Mouse (Mus musculus): ENCODE measurements at regions not wholly inside any gene's neighbourhood (a gene's known extent, or its start where the extent isn't known, plus 50 kb on each side); places are given as distances from the start of the nearest gene placed in this dataset.

DNA sequence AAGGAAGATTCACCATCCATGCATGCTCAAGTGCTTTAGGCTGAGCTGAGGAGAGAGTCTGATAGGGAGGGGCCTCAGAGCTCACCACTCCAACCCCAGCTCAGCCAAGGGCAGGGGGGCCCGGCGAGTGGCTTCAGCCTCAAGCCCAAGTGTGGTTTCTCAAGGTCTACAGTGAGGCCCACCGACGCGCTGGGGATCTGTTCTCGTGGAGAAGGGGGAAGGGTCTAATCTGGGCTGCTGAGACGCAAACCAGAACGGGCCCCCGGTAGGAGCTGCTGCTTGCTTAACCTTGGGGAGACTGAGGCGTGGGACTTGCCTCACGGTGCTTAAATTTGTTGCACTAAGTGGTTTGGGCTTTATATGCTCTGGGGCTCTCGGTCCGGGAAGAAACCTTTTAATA, 70.9 kb downstream of the Asb1 start:
- Histone ChIP-seq H3K4me3 (ENCODE audit: low read depth, low read length) (no peak overlapping the region), H3K27ac (ENCODE audit: low read depth, low read length) (no peak overlapping the region), H3K4me2 (ENCODE audit: low read depth) (no peak overlapping the region), H3K36me3 (ENCODE audit: insufficient read depth) (no peaks in the 10 kb centered on the region), H3K9ac (no peak overlapping the region), H3K9me3 (ENCODE audit: low read length) (no peaks in the 10 kb centered on the region), H3K27me3 (ENCODE audit: insufficient read depth, low read length) (no peaks in the 10 kb centered on the region), H3K4me1 (ENCODE audit: insufficient read depth) (no peaks in the 10 kb centered on the region)
- no peak for TF ChIP-seq CTCF (IDR thresholded peaks at IDR 0.05; ENCODE audit: low read depth)
- ATAC-seq, result no peak
- WGBS, result 82% methylated on average over 13 of the region's 13 CpGs
- no peak for DNase-seq

DNA sequence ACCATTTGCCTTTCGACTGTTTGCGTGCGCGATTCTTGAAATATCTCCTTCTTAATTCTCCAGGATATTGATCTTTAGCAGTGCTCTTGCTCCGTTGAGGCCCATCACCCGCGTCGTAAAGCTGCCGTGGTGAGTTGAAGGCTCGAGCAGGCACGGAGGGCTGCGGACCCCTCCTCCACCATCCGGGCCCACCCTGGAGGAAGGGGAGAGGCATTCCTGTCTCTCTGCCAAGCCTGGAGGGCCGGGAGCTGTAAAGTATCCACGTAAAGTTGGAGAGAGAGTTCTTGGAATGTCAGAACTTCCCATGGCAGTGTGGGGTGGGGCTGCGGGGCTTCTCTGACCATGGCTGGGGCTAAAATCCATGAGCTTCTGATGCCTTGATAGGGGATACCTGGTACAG, 71.3 kb downstream of the Asb1 start:
- Histone ChIP-seq H3K27ac (ENCODE audit: low read depth, low read length) (no peak overlapping the region), H3K9ac (no peak overlapping the region), H3K4me2 (ENCODE audit: low read depth) (no peak overlapping the region), H3K4me3 (ENCODE audit: low read depth, low read length) (no peak overlapping the region), H3K9me3 (ENCODE audit: low read length) (no peaks in the 10 kb centered on the region), H3K4me1 (ENCODE audit: insufficient read depth) (no peaks in the 10 kb centered on the region), H3K36me3 (ENCODE audit: insufficient read depth) (no peaks in the 10 kb centered on the region), H3K27me3 (ENCODE audit: insufficient read depth, low read length) (no peaks in the 10 kb centered on the region)
- DNase-seq (no peak), ATAC-seq (no peak)
- 75% methylated on average over 16 of the region's 16 CpGs for WGBS
- no peak for TF ChIP-seq CTCF (IDR thresholded peaks at IDR 0.05; ENCODE audit: low read depth)

DNA sequence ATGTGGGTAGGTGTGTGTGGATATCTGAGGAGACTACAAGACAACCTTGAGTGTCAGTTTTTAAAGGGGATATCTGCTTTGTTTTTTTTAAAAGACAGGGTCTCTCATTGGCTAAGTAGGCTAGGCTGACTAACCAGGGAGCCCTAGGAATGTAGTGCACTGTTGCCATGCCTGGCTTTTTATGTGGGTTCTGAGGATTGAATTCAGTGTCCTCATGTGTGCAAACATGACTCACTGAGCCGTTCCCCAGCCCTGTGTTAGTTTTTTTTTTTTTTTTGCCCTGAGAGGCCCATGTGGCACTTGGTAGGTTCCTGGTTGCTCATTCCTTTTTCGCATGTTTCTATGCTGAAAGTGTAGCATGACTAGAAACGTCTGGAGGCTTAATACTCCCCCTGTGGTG, 72.6 kb downstream of the Asb1 start:
- Histone ChIP-seq H3K9me3 (ENCODE audit: low read length) (no peaks in the 10 kb centered on the region), H3K27me3 (ENCODE audit: insufficient read depth, low read length) (no peaks in the 10 kb centered on the region), H3K9ac (no peak overlapping the region), H3K4me2 (ENCODE audit: low read depth) (no peak overlapping the region), H3K4me1 (ENCODE audit: insufficient read depth) (no peaks in the 10 kb centered on the region), H3K4me3 (ENCODE audit: low read depth, low read length) (no peak overlapping the region), H3K36me3 (ENCODE audit: insufficient read depth) (no peaks in the 10 kb centered on the region), H3K27ac (ENCODE audit: low read depth, low read length) (no peak overlapping the region)
- no peak for TF ChIP-seq CTCF (IDR thresholded peaks at IDR 0.05; ENCODE audit: low read depth)
- 62% methylated on average over 3 of the region's 3 CpGs for WGBS
- DNase-seq (no peak), ATAC-seq (no peak)

DNA sequence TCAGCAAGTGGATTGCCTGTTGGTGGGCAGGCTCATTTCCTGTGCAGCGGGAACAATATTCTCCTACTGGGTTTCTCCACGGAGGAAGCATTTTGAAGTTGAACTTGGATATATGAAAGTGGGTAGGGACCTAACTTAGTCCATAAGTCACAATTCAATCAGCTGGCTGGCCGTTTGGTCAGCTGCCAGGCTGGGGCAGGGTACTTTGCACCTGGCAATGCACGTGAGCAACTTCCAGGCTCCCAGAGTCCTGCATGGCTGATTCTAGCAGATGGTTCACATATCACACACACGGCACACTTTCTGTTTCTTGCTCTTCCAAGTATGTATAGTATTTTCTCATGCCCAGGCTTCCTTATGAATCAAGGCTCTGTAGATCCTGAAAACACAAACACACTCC, 75.1 kb downstream of the Asb1 start:
- Histone ChIP-seq H3K4me1 (ENCODE audit: insufficient read depth) (no peaks in the 10 kb centered on the region), H3K4me3 (ENCODE audit: low read depth, low read length) (no peak overlapping the region), H3K36me3 (ENCODE audit: insufficient read depth) (no peaks in the 10 kb centered on the region), H3K9me3 (ENCODE audit: low read length) (no peaks in the 10 kb centered on the region), H3K27ac (ENCODE audit: low read depth, low read length) (no peak overlapping the region), H3K4me2 (ENCODE audit: low read depth) (no peak overlapping the region), H3K9ac (no peak overlapping the region), H3K27me3 (ENCODE audit: insufficient read depth, low read length) (no peaks in the 10 kb centered on the region)
- DNase-seq (no peak), ATAC-seq (no peak)
- TF ChIP-seq CTCF (IDR thresholded peaks at IDR 0.05; ENCODE audit: low read depth), result no peak
- WGBS, result 75% methylated on average over 5 of the region's 5 CpGs

DNA sequence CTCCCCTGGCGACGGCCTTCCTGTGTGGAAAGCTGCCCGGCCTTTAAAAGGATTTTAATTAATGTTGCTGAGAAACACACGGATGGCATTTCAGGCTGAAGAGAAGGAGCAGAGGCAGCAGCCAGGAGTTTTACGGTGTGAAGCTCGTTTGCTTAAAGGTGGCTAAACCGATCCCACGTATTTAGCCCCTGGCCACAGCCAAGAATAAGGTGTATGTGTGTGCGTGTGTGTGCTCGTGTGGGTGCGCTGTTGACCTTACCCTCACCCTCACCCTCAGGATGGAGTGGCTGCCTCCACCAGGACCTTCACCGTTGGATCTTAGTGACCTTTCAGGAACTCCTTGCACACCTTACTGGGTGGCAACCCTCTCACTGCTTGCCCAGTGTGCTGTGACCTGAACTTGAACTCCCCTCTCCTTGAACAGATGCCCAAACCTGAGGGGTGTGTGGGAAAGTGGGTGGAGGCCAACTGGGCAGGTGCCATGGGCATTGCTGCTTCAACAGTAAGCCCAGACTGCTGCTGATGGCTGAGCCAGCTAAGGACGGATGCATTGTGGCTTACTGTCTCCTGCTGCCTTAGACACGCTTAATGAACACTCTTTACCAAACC, 78.3 kb downstream of the Asb1 start:
- Histone ChIP-seq H3K27me3 (ENCODE audit: insufficient read depth, low read length) (no peaks in the 10 kb centered on the region), H3K36me3 (ENCODE audit: insufficient read depth) (no peaks in the 10 kb centered on the region), H3K27ac (ENCODE audit: low read depth, low read length) (no peak overlapping the region), H3K4me1 (ENCODE audit: insufficient read depth) (no peaks in the 10 kb centered on the region), H3K9me3 (ENCODE audit: low read length) (no peaks in the 10 kb centered on the region), H3K9ac (no peak overlapping the region), H3K4me2 (ENCODE audit: low read depth) (no peak overlapping the region), H3K4me3 (ENCODE audit: low read depth, low read length) (no peak overlapping the region)
- DNase-seq (no peak), ATAC-seq (no peak)
- 54% methylated on average over 14 of the region's 14 CpGs for WGBS
- no peak for TF ChIP-seq CTCF (IDR thresholded peaks at IDR 0.05; ENCODE audit: low read depth)

DNA sequence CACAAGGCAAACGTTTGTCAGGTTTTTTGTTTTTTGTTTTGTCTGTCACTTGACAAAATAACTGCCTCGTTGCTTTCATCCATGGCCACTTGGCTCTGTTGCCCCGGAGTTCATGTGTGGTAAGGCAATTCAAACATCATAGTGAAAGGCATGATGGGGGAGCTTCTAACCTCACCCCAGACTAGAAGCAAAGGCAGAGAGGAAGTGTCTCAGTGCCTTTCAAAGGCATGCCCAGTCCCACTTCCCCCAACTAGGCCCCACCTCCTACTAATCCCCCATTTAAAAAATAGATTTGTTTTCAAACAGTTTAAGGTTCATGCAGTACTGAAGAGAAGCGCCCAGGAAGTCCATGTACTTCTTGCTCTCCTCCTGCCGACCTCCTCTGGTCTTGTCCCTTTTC, 80.8 kb downstream of the Asb1 start:
- Histone ChIP-seq H3K9me3 (ENCODE audit: low read length) (no peaks in the 10 kb centered on the region), H3K9ac (no peak overlapping the region), H3K4me3 (ENCODE audit: low read depth, low read length) (no peak overlapping the region), H3K4me2 (ENCODE audit: low read depth) (no peak overlapping the region), H3K36me3 (ENCODE audit: insufficient read depth) (no peaks in the 10 kb centered on the region), H3K27ac (ENCODE audit: low read depth, low read length) (no peak overlapping the region), H3K4me1 (ENCODE audit: insufficient read depth) (peaks cover 2% of the 10 kb centered on the region; the same call in 1 of the 2 replicates), H3K27me3 (ENCODE audit: insufficient read depth, low read length) (no peaks in the 10 kb centered on the region)
- TF ChIP-seq CTCF (IDR thresholded peaks at IDR 0.05; ENCODE audit: low read depth), result no peak
- ATAC-seq, result no peak
- DNase-seq, result no peak
- 83% methylated on average over 5 of the region's 5 CpGs for WGBS

DNA sequence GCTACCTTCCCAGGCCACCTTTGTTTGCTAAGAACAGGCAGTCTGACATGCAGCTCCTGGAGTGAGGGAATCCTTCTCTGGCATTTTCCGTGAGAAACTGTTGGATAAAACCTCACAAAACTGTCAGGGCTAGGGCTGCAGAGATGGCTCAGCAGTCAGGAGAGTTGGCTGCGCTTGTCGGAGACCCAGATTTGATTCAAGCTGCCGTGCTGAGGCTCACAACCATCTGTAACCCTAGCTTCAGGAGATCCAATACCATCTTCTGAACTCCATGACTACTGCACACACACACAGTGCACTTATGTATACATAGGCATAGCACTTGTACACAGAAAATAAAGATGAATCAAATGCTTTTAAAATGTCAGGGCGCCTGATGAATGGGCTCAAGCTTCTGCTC, 82.5 kb downstream of the Asb1 start:
- WGBS, result 74% methylated on average over 5 of the region's 5 CpGs
- Histone ChIP-seq H3K4me2 (ENCODE audit: low read depth) (no peak overlapping the region), H3K9me3 (ENCODE audit: low read length) (no peaks in the 10 kb centered on the region), H3K36me3 (ENCODE audit: insufficient read depth) (no peaks in the 10 kb centered on the region), H3K27ac (ENCODE audit: low read depth, low read length) (no peak overlapping the region), H3K27me3 (ENCODE audit: insufficient read depth, low read length) (no peaks in the 10 kb centered on the region), H3K4me3 (ENCODE audit: low read depth, low read length) (no peak overlapping the region), H3K4me1 (ENCODE audit: insufficient read depth) (peaks cover 2% of the 10 kb centered on the region; the same call in 1 of the 2 replicates), H3K9ac (no peak overlapping the region)
- no peak for TF ChIP-seq CTCF (IDR thresholded peaks at IDR 0.05; ENCODE audit: low read depth)
- DNase-seq, result peak; percentile 63
- ATAC-seq, result peak; percentile 74

Data from forebrain, postnatal 0 days (tissue).